ENCODE assay signal across 9 mouse cellular contexts in genomic region chr5:123133784-123134143, GRCm38 (mm10). TPM values are rescaled to one million over a fixed set of nuclear protein-coding genes. Genes with fewer than 3 reads are reported as not detected.
DNase-seq lines count a peak whose midpoint lies in the region; ATAC-seq and TF ChIP-seq lines count a peak whose summit lies in the region.
"Had no signal": no experiment of that assay in that cellular context is flagged by ENCODE, and none has a peak within 500 bp of the region (broad histone marks: within the 10 kb centered on the region; RNA-seq: fewer than 3 reads in every experiment).

No protein-coding gene starts in this region.

- H3K9ac ChIP-seq in lung, embryonic 15.5 days = no peak overlapping the region
- no peak overlapping the region for H3K9ac ChIP-seq in intestine, embryonic 16.5 days (ENCODE audit: low read depth, low read length)

- no peaks in the 10 kb centered on the region for H3K9me3 ChIP-seq in lung, embryonic 15.5 days
- H3K9me3 ChIP-seq in intestine, embryonic 16.5 days (ENCODE audit: control insufficient read depth, low read length) = no peaks in the 10 kb centered on the region

- H3K36me3 ChIP-seq in lung, embryonic 15.5 days = no peaks in the 10 kb centered on the region
- H3K36me3 ChIP-seq in intestine, embryonic 16.5 days (ENCODE audit: control insufficient read depth, insufficient read depth, low read length) = 0 out of 2 replicates have a peak, but pooled peaks cover 4% of the 10 kb centered on the region

- no peak overlapping the region for H3K4me3 ChIP-seq in lung, embryonic 15.5 days
- 0 out of 2 replicates have a peak overlapping the region, but pooled peaks have one; percentile 5 for H3K4me3 ChIP-seq in intestine, embryonic 16.5 days (ENCODE audit: low read length)
- peak overlapping the region; percentile 4; the same call in 1 of the 2 replicates for H3K4me3 ChIP-seq in olfactory bulb, adult 2 months (ENCODE audit: insufficient read depth, low read depth, low read length)
- H3K4me3 ChIP-seq in cerebellum, adult 2 months (replicated peaks; ENCODE audit: insufficient read depth, low read depth, low read length) = no peak overlapping the region

- no peak for ATAC-seq in CD4-positive, CD25-positive, alpha-beta regulatory T cell, adult 4 months
- ATAC-seq in lung, embryonic 15.5 days (ENCODE audit: borderline replicate concordance, extremely low read depth, low FRiP score, low TSS enrichment) = no peak
- ATAC-seq in intestine, embryonic 16.5 days = no peak

- DNase-seq in CD4-positive, CD25-positive, alpha-beta regulatory T cell, adult 2 months (ENCODE audit: low read depth, low spot score) = peak; percentile 71
- no peak for DNase-seq in lung, postnatal 36 days
- no peak for DNase-seq in cerebellum, adult 2 months
- DNase-seq in ovary, postnatal 10 days (ENCODE audit: low spot score) = no peak

- peak overlapping the region; percentile 100 for H3K27ac ChIP-seq in lung, embryonic 15.5 days
- H3K27ac ChIP-seq in intestine, embryonic 16.5 days (ENCODE audit: low read length) = peak overlapping the region; percentile 100
- peak overlapping the region; percentile 76 for H3K27ac ChIP-seq in olfactory bulb, adult 2 months (ENCODE audit: insufficient read depth, low read depth, low read length)
- H3K27ac ChIP-seq in cerebellum, adult 2 months (ENCODE audit: insufficient read depth, low read length) = no peak overlapping the region

- no peak for TF ChIP-seq CTCF in olfactory bulb, adult 2 months (IDR thresholded peaks at IDR 0.05; ENCODE audit: insufficient read depth, low read depth, low read length)
- TF ChIP-seq CTCF in cerebellum, adult 2 months (IDR thresholded peaks at IDR 0.05; ENCODE audit: borderline replicate concordance, insufficient read depth, low read depth, low read length) = no peak

- TF ChIP-seq POLR2A in olfactory bulb, adult 2 months (IDR thresholded peaks at IDR 0.05; ENCODE audit: insufficient read depth, low read depth, low read length) = no peak
- no peak for TF ChIP-seq POLR2A in cerebellum, adult 2 months (IDR thresholded peaks at IDR 0.05; ENCODE audit: borderline replicate concordance, insufficient read depth, low read length)

- peaks cover 75% of the 10 kb centered on the region for H3K4me1 ChIP-seq in lung, embryonic 15.5 days
- peaks cover 70% of the 10 kb centered on the region for H3K4me1 ChIP-seq in intestine, embryonic 16.5 days (ENCODE audit: control insufficient read depth, insufficient read depth, low read length)
- peaks cover 76% of the 10 kb centered on the region for H3K4me1 ChIP-seq in olfactory bulb, adult 2 months (ENCODE audit: control insufficient read depth, insufficient read depth, low read length)
- H3K4me1 ChIP-seq in cerebellum, adult 2 months (ENCODE audit: control insufficient read depth, insufficient read depth, low read length) = peaks cover 30% of the 10 kb centered on the region

- no peaks in the 10 kb centered on the region for H3K27me3 ChIP-seq in lung, embryonic 15.5 days
- H3K27me3 ChIP-seq in intestine, embryonic 16.5 days (replicated peaks; ENCODE audit: control insufficient read depth, insufficient read depth, low read length) = no peaks in the 10 kb centered on the region
- H3K27me3 ChIP-seq in cerebellum, adult 2 months (ENCODE audit: control insufficient read depth, insufficient read depth, low read length) = no peaks in the 10 kb centered on the region

- H3K4me2 ChIP-seq in lung, embryonic 15.5 days = peak overlapping the region; percentile 99
- no peak overlapping the region for H3K4me2 ChIP-seq in intestine, embryonic 16.5 days (ENCODE audit: low read depth, low read length)

- 16% methylated on average over 7 of the region's 7 CpGs for WGBS in lung, embryonic 15.5 days
- 24% methylated on average over 7 of the region's 7 CpGs for WGBS in intestine, embryonic 16.5 days
- 8% methylated on average over 7 of the region's 7 CpGs for WGBS in olfactory bulb, adult 2 months
- 25% methylated on average over 7 of the region's 7 CpGs for WGBS in cerebellum, adult 2 months

RNA-seq across cellular contexts. Expression of gene Rhof, which starts 1.3 kb away (rescaled TPM):
- polyA plus RNA-seq in CD4-positive, CD25-positive, alpha-beta regulatory T cell, adult 4 months (2017; shearing (Covaris generic)) = 100 to 1,000 TPM in 1 of 2 experiments, 10 to 100 TPM in 1; 80.6 to 101 TPM
- polyA plus RNA-seq in lung, embryonic 15.5 days (2015; fragmentation: Nextera tagmentation; extraction: Ambion mirVana) = 2.7 and 2.8 TPM in 2 replicates
- polyA plus RNA-seq in intestine, embryonic 16.5 days (2015; fragmentation: Nextera tagmentation; extraction: Ambion mirVana) = 2.5 and 2.8 TPM in 2 replicates
- not detected in 2 replicates for polyA plus RNA-seq in olfactory bulb, adult 2 months (2012; ENCODE audit: insufficient read depth, insufficient read length, low replicate concordance, missing spikeins)
- polyA plus RNA-seq in cerebellum, adult 2 months (2012; rRNA removed) = 27.0 and 32.3 TPM in 2 replicates

RNA-seq across cellular contexts. Expression of gene Setd1b, which starts 8.2 kb away (rescaled TPM):
- polyA plus RNA-seq in CD4-positive, CD25-positive, alpha-beta regulatory T cell, adult 4 months (2017; shearing (Covaris generic)) = 10 to 100 TPM; 17.1 to 20.8 TPM
- 8.7 and 9.2 TPM in 2 replicates for polyA plus RNA-seq in lung, embryonic 15.5 days (2015; fragmentation: Nextera tagmentation; extraction: Ambion mirVana)
- 6.6 and 6.9 TPM in 2 replicates for polyA plus RNA-seq in intestine, embryonic 16.5 days (2015; fragmentation: Nextera tagmentation; extraction: Ambion mirVana)
- polyA plus RNA-seq in olfactory bulb, adult 2 months (2012; ENCODE audit: insufficient read depth, insufficient read length, low replicate concordance, missing spikeins) = not detected in 2 replicates
- polyA plus RNA-seq in cerebellum, adult 2 months (2012; rRNA removed) = 14.9 and 17.0 TPM in 2 replicates

RNA-seq across cellular contexts. Expression of gene Psmd9, which starts 35.4 kb away (rescaled TPM):
- 10 to 100 TPM; 36.5 to 41.5 TPM for polyA plus RNA-seq in CD4-positive, CD25-positive, alpha-beta regulatory T cell, adult 4 months (2017; shearing (Covaris generic))
- polyA plus RNA-seq in lung, embryonic 15.5 days (2015; fragmentation: Nextera tagmentation; extraction: Ambion mirVana) = 85.3 and 88.7 TPM in 2 replicates
- polyA plus RNA-seq in intestine, embryonic 16.5 days (2015; fragmentation: Nextera tagmentation; extraction: Ambion mirVana) = 64.3 and 66.3 TPM in 2 replicates
- not detected in 2 replicates for polyA plus RNA-seq in olfactory bulb, adult 2 months (2012; ENCODE audit: insufficient read depth, insufficient read length, low replicate concordance, missing spikeins)
- 28.4 and 29.9 TPM in 2 replicates for polyA plus RNA-seq in cerebellum, adult 2 months (2012; rRNA removed)

RNA-seq across cellular contexts. Expression of gene Hpd, which starts 48.8 kb away (rescaled TPM):
- not detected for polyA plus RNA-seq in CD4-positive, CD25-positive, alpha-beta regulatory T cell, adult 4 months (2017; shearing (Covaris generic))
- polyA plus RNA-seq in lung, embryonic 15.5 days (2015; fragmentation: Nextera tagmentation; extraction: Ambion mirVana) = 0.72 TPM in 1 of 2 replicates, not detected in the other
- 9.0 and 9.9 TPM in 2 replicates for polyA plus RNA-seq in intestine, embryonic 16.5 days (2015; fragmentation: Nextera tagmentation; extraction: Ambion mirVana)
- polyA plus RNA-seq in olfactory bulb, adult 2 months (2012; ENCODE audit: insufficient read depth, insufficient read length, low replicate concordance, missing spikeins) = not detected in 2 replicates
- polyA plus RNA-seq in cerebellum, adult 2 months (2012; rRNA removed) = not detected in 2 replicates
- polyA plus RNA-seq: cortical plate, adult 2 months had no signal

Comparison
In these comparisons a context has a peak if more than half of its experiments do, and no peak if none do; other contexts are left out.
1. H3K4me3 ChIP-seq: peak in intestine, embryonic 16.5 days (single experiment) and olfactory bulb, adult 2 months (single experiment); none in lung, embryonic 15.5 days (single experiment) and cerebellum, adult 2 months (single experiment).